Mouse (Mus musculus) adrenal gland, adult 2 months (tissue): ENCODE data around the gene Rsc1a1. TPM values are rescaled to one million over a fixed set of nuclear protein-coding genes. Genes with fewer than 3 reads are reported as not detected.

ENCODE experiments used
- DNase-seq: peaks from one replicate; pipeline ENCODE4 v3.0.0; 2021
- long read RNA-seq: library from polyadenylated mRNA; stranded (forward); transcript quantifications from one replicate; pipeline ENCODE4 v2.0.0, GENCODE M21; 2021
- polyA plus RNA-seq: library from polyadenylated mRNA; depleted of rRNA; stranded (reverse); fragments of >200 nt; gene quantifications from 2 replicates; pipeline ENCODE4 v1.2.3, GENCODE M21; 2012; rRNA removed
- total RNA-seq, 2 experiments: library from RNA; stranded (reverse); gene quantifications; 2 replicates each; pipeline ENCODE4 v1.2.3; 2021

Rsc1a1 gene
- total RNA-seq (not detected), polyA plus RNA-seq (4.3 and 6.8 TPM in 2 replicates)
- long read RNA-seq, partial matches to known transcripts: 0 of 2 reads
- long read RNA-seq, other reads (novel, unspliced or antisense): 0 of 2 reads

DNA sequence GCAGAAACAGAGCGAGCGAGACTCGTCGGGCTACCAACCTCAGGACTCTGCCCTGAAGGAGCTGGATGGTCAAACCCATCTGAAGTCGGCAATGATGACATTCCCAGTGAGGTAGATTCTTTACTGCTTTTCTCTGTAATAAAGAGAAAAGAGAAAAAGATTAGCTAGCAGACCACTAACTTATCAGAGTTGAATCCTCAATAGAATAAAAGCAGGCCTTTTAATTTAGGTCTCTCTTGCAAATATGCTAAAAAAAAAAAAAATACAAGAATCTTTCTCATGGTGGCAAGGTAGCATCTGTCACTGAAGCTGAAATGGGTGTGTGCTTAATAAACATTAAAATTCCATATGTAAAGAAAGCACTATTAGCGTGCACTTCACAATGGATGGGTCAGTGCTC, at the start of gene Rsc1a1:
Gene Rsc1a1 (minus strand): TSS at position 101 of the 400 bp plus-strand sequence.
- no peak for DNase-seq

- no peak for DNase-seq
Measured at GRCm38 (mm10) chr4:141735206-141735560, 49.8 kb upstream of the Rsc1a1 start.

DNA sequence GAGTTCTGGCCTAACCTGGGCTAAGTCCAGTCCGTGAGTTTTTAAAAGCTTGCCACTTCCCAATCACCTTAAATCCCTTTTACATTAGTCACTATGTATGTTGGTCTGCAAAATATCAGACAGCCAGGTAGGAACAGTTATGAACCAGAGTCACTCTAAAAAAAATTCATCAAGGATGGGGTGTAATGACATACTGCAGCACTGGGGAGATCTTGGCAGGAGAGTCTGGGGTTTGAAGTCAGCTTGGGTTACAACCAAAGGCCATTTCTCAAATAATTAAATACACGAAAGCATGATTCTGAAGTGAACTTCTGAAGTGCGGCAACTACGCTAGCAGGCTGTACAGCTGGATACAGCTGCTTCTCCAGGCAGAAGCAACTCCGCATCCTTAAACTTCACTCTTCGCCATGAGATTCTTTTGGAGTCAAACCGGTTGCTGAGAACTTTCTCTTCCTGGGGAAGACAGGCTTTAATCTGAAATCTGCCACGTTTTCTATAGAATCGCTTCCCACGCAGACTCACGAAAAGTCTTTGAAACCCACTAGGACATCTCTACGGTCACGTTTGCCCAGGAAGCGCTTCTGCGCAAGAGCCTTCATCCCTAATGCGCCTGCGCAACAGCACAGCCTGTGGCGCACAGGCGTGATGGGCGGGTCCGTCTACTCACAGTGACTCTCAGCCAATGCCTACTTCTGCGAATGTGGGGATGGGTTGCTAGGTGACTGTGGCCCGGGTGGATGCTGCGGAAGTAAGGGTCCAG, 49.2 kb upstream of the Rsc1a1 start:
- DNase-seq: peak; percentile 91

DNA sequence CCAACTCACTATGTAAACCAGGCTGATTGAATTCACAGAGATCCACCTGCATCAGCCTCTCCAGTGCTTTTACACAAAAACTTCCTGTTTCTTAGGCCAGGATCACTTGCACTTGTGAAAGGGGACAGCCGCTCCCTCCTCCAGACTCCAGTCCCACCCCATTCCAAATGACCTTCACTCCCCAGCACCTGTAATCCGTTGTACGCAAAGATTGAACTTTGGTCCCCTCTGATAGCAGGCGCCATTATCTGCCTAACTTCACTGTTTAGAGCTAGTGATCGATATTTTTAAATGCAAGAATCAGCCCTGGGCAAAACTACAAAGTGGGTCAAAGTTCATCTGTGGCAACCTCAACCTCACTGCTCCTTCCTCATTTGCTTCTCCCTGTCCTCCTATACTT, 46.4 kb upstream of the Rsc1a1 start:
- no peak for DNase-seq

DNA sequence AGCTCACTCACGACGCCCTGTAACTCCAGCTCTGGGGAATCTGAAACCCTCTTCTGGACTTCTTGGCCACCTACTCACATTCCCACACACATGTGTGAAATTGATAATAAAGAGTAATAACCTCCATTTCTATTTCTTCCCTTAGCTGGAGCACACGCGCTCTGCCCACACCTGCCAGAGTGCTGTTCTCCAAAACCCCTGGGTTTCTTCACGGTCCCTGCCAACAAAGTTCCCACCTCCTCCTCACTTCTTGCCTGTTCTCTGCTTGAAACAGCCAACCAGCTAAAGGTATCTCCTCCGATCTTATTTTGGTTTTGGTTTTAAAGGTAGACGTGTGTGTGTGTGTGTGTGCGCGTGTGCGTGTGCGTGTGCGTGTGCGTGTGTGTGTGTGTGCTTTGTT, 45.0 kb upstream of the Rsc1a1 start:
- DNase-seq: no peak

DNA sequence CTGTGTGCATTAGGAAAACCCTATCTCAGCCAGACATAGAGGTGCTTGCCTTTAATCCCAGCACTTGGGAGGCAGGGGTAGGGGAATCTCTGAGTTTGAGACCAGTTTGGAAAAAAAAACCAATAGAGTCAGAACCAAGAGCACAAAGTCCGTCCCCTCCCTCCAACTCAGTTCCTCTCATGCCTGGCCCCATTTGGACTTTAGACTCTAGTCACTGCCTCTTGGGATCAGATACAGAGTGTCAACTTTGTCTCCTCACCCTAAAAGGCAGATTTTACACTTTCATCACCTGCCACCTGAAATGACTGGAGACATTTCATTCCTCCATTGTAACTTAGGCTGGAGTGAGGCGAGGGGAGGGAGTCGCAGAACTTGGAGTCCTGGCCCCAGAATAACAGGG, 43.9 kb upstream of the Rsc1a1 start:
- DNase-seq: no peak

GRCm38 (mm10) chr4:141725738-141726137, 40.3 kb upstream of the Rsc1a1 start:
- DNase-seq: no peak

DNA sequence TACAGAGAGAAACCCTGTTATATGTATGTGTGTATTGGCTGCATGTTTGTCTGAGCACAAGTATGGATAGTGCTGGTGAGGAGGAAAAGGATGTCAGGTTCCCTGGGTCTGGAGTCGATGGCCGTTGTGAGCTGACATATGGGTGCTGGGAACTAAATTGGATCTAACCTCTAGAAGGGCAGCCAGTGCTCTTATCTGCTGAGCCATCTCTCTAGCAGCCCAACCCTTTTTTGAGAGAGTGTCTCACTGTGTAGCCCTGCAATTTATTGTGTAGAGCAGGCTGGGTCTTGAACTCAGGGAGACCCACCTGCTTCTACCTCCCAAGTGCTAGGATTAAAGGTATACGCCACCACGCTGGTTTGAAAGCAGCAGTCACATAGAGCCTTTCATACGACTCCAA, 39.9 kb upstream of the Rsc1a1 start:
- no peak for DNase-seq

DNA sequence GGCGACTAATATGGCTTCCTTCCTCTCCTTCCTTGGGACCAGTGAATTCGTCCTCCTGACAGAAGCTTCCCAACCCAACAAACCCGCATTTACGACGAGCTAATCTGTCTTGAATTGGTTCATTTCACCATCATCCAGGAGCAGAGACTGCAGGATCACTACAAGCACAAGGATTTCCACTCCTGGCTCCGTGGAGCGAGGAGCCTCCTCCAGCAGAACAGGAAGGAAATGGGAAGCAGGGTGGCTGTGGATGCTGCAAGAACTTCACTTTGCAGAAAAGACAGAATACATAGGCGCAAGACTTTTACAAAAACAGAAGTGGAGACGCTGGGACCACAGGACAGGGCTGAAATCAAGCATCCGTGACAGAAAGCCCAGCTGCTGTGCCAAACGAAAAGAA, 39.2 kb upstream of the Rsc1a1 start:
- DNase-seq: no peak

DNA sequence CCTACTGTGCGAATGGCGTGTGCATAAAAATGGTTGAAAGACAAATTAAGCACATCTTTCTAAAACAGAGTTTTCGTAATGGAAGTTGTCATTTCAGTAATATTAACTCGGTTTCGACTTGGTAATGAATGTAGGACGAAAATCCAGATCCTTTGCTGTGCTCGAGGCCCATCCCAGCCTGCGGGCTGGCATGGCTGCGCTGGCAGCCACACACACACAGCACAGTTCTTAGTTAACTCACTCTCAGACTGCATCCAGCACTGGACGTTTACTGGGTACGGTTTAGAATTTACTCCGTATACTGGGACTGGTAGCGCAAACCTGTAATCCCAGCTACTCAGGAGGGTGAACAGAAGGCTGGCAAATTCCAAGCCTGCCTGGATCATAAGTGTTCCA, 38.3 kb upstream of the Rsc1a1 start:
- DNase-seq: no peak

GRCm38 (mm10) chr4:141722731-141723672, 37.6 kb upstream of the Rsc1a1 start, which contains the start of gene Ddi2:
Gene Ddi2 (minus strand): TSS chr4:141723419.
- DNase-seq: peak; percentile 97

- DNase-seq: no peak
Measured at GRCm38 (mm10) chr4:141721961-141722360, 36.6 kb upstream of the Rsc1a1 start.

DNA sequence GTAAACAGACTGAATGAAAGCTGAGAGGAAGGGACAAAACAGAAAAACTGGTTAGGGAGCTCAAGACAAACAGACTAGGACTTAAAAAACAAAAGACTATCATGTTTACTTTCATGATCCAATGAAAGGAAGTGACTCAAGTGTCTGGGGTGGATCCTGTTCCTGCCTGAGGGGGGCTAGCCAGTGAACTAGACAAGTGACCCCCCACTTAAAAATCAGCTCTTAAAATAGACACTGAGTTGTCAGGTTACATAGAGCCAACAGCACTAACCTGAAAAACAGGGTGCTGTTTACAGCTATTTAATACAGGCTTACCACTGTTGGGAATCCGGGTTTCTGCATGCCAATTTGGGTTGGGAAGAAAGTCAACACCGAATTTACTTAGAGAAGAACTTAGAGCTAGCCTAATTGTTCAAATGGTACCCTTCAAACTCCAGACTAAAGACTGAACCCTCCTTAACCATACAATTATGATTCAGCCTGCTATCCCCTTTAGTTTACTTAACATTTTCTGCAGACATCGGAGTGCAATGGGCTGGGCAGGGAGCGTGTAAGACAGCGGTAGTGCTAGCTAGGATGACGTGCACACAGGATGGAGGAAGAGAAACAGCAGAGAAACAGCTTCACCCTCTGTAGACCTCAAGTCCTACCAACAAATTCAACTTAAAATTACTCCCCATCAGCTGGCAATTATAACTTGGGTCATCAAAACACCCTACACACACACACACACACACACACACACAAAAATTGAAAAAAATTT, 35.5 kb upstream of the Rsc1a1 start:
- DNase-seq: no peak

DNA sequence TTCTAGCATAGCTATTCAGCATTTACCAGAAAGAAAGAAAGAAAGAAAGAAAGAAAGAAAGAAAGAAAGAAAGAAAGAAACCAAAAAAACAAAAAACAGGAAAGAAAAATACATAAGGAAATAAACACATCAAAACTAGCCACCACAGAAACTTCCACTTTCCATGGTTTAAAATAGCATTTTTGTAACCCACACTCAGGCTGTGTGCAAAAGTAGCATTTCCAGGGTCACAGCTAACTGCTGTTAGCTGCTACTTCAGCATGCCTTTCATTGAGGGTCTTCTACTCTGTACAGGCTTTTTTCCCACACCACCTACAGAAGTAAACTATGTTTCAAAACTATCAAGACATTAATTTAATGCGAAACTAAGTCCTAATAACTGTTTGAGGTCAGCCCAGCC, 33.9 kb upstream of the Rsc1a1 start:
- DNase-seq: no peak

DNA sequence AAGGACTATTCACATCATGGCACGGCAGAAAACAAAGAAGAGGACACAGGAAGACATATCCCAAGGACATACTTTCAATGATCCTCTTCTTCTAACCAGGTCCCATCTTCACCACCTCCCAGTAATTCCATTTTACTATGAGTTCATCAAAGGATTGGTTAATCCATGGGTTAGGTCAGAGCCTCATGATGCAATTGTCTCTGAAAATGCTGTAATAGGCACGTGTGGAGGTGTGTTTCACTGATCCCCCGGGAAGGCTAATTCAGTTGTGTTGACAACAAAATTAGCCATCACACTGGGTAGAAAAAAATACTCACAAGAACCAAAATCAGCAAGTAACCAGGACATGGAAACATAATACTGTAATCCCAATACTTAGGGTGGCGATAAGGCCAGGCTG, 32.2 kb upstream of the Rsc1a1 start:
- no peak for DNase-seq

- no peak for DNase-seq
Measured at GRCm38 (mm10) chr4:141715027-141715426, 29.6 kb upstream of the Rsc1a1 start.

GRCm38 (mm10) chr4:141713598-141714142, 28.3 kb upstream of the Rsc1a1 start:
- DNase-seq: no peak

- DNase-seq: no peak
Measured at GRCm38 (mm10) chr4:141711250-141711649, 25.9 kb upstream of the Rsc1a1 start.

DNA sequence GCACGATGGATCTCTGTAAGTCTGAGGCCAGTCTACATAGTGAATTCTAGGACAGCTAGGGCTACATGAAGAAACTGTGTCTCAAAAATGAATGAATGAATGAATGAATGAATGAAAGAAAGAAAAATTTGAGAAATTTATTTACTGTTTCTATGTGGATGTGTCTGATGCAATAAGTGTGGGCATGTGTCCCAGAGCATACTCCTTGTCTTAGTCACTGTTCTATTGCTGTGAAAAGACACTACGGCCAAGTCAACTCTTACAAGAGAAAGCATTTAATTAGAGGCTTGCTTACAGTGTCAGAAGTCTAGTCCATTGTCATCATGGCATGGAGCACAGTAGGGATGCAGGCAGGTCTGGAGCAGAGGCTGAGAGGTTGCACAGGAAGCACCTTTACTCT, 23.6 kb upstream of the Rsc1a1 start:
- DNase-seq: no peak

GRCm38 (mm10) chr4:141708005-141708404, 22.6 kb upstream of the Rsc1a1 start:
- no peak for DNase-seq

- DNase-seq: peak; percentile 45
Measured at GRCm38 (mm10) chr4:141705331-141705730, 19.9 kb upstream of the Rsc1a1 start.

DNA sequence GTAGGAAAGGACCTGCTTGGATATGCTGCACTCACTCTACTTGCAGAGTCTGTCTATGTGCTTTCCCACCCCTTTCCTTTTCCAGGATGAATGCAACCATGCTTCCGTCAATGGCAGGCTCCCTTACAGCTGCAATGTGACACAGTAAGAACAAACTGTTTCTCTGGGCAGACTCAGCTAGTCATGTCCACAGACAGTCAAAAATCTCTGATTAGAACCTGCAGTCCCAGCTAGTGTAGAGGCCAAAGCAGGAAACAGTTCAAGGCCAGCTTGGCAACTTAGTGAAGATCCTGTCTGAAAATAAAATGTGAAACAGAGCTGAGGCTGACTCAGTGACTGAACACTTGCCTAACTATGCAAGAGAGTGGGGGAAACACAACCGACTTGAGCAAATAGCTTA, 19.2 kb upstream of the Rsc1a1 start:
- DNase-seq: peak; percentile 60
